In the genomic region with DNA sequence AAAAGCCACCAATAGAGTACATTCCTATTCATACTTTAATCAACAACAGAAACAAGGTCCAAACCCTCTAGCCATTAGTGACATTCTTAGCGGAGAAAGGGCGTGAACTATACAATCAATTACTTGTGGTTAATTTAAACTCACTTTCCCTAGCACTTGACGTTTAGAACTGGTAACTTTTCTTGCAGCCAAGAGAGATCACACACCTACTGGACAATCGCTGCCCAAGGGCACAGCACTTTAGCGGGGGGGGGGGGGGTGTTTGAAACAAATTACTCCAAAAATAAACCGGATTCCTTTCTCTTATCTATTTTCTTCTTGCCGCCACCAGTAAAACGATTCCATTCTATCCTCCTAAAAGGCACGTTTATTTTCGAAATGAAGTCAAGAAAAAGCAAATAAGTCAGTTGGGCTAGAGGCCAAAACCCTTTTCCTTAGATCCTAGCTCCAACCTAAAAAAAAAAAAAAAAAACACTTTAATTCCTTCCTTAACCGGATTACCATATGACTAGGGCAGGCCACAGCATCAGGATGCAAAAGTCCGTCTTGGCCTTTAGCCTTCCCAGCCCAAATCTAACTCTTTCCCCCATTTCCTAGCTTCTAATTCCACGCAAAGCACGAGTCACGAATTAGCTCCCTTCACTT, we compare ENCODE assay signal across 8 mouse cellular contexts. TPM values are rescaled to one million over a fixed set of nuclear protein-coding genes. Genes with fewer than 3 reads are reported as not detected.
A peak's percentile ranks its signal among the peaks of the same experiment; 100 is the strongest.
DNase-seq lines count a peak whose midpoint lies in the region; ATAC-seq and TF ChIP-seq lines count a peak whose summit lies in the region.

No protein-coding gene starts in this region.

- no peak for TF ChIP-seq CTCF in liver, adult 2 months (IDR thresholded peaks at IDR 0.05; ENCODE audit: low read depth, low read length)

- intact Hi-C loops in left cerebral cortex, postnatal 10 days (cut with DNase I), result loop anchor here (10.0 kb wide), 1 partner anchor 168 kb away; no protein-coding TSS in a partner anchor

- no peak for ATAC-seq in neural tube, embryonic 14.5 days (ENCODE audit: low read depth)

- H3K36me3 ChIP-seq in liver, adult 2 months (ENCODE audit: control insufficient read depth, insufficient read depth, low read length), result no peaks in the 10 kb centered on the region
- H3K36me3 ChIP-seq in neural tube, embryonic 14.5 days (ENCODE audit: control insufficient read depth, insufficient read depth, low read length), result no peaks in the 10 kb centered on the region

- H3K9ac ChIP-seq in liver, adult 2 months (ENCODE audit: low read depth, low read length), result peak overlapping the region; percentile 90
- peak overlapping the region; percentile 74 for H3K9ac ChIP-seq in neural tube, embryonic 14.5 days (replicated peaks; ENCODE audit: low read depth, low read length)

- no peaks in the 10 kb centered on the region for H3K9me3 ChIP-seq in neural tube, embryonic 14.5 days (ENCODE audit: control insufficient read depth, low read length)

- no peak for TF ChIP-seq POLR2A in liver, adult 2 months (IDR thresholded peaks at IDR 0.05; ENCODE audit: extremely low read depth, insufficient read depth, low read length)

- peak; percentile 56 for DNase-seq in liver, adult 2 months (ENCODE audit: extremely low read depth, low read depth, low spot score)
- DNase-seq in liver, result no peak
- DNase-seq in embryo, embryonic 10.5 days (ENCODE audit: low spot score), result peak; percentile 17
- DNase-seq in induced T-regulatory cell, adult 2 months (ENCODE audit: low read depth), result peak; percentile 18
- DNase-seq in layer of hippocampus, postnatal 10 days (ENCODE audit: low spot score in 2 of 2), result no peak
- no peak for DNase-seq in left cerebral cortex, postnatal 10 days (ENCODE audit: extremely low spot score in 1 of 2, low spot score in 2 of 2)
- no peak for DNase-seq in frontal cortex, postnatal 36 days (ENCODE audit: low spot score in 2 of 2)

- H3K4me3 ChIP-seq in liver, adult 2 months (ENCODE audit: insufficient read depth, low read depth, low read length), result peak overlapping the region; percentile 90
- H3K4me3 ChIP-seq in neural tube, embryonic 14.5 days (ENCODE audit: low read depth, low read length), result peak overlapping the region; percentile 77

- H3K4me1 ChIP-seq in liver, adult 2 months (ENCODE audit: control insufficient read depth, insufficient read depth, low read length), result peaks cover 16% of the 10 kb centered on the region
- H3K4me1 ChIP-seq in neural tube, embryonic 14.5 days (ENCODE audit: control insufficient read depth, insufficient read depth, low read length), result peaks cover 9% of the 10 kb centered on the region

- H3K27me3 ChIP-seq in liver, adult 2 months (ENCODE audit: control insufficient read depth, insufficient read depth, low read length), result no peaks in the 10 kb centered on the region
- no peaks in the 10 kb centered on the region; the same call in 1 of the 2 replicates for H3K27me3 ChIP-seq in neural tube, embryonic 14.5 days (ENCODE audit: control insufficient read depth, insufficient read depth, low read length)

- peak overlapping the region; percentile 82 for H3K4me2 ChIP-seq in neural tube, embryonic 14.5 days (ENCODE audit: low read depth, low read length)

- peak overlapping the region; percentile 89 for H3K27ac ChIP-seq in liver, adult 2 months (replicated peaks; ENCODE audit: insufficient read depth, low read depth, low read length)
- peak overlapping the region; percentile 97; the same call in 1 of the 2 replicates for H3K27ac ChIP-seq in neural tube, embryonic 14.5 days (ENCODE audit: low read depth, low read length)

- H3K79me2 ChIP-seq in liver, adult 2 months (ENCODE audit: control insufficient read depth, insufficient read depth, low read length), result peaks cover 11% of the 10 kb centered on the region; the same call in 1 of the 2 replicates

- 1% methylated on average over 15 of the region's 15 CpGs for WGBS in liver, adult 2 months
- 2% methylated on average over 15 of the region's 15 CpGs for WGBS in neural tube, embryonic 14.5 days

RNA-seq across cellular contexts. Expression of gene 1190002N15Rik, which starts 1.5 kb away (rescaled TPM):
- total RNA-seq in liver, adult 2 months (2014; rRNA removed), result 21.8 and 23.4 TPM in 2 replicates
- polyA plus RNA-seq in liver, adult 2 months (2012; rRNA removed), result 10.0 and 10.1 TPM in 2 replicates
- 8.8 and 11.1 TPM in 2 replicates for polyA plus RNA-seq in neural tube, embryonic 14.5 days (2014; fragmentation: Nextera tagmentation; extraction: Ambion mirVana)
- total RNA-seq in layer of hippocampus, postnatal 10 days (2021), result 10 to 100 TPM; 17.5 to 18.1 TPM
- total RNA-seq in left cerebral cortex, postnatal 10 days (2021), result 10 to 100 TPM; 26.9 to 30.3 TPM

Comparison
In these comparisons a context has a peak if more than half of its experiments do, and no peak if none do; other contexts are left out.
1. DNase-seq: peak in liver, adult 2 months (single experiment), embryo, embryonic 10.5 days (single experiment) and induced T-regulatory cell, adult 2 months (single experiment); none in liver (single experiment), layer of hippocampus, postnatal 10 days (0 of 2), left cerebral cortex, postnatal 10 days (0 of 2) and frontal cortex, postnatal 36 days (0 of 2).